Mouse (Mus musculus) C2C12 (cell line): ENCODE measurements around the gene P2ry1.

Experiments used
- CTCF ChIP-seq: IDR thresholded peaks from one replicate; pipeline ENCODE4 v1.5.1; 2011; ENCODE audit not compliant: control insufficient read depth, insufficient read depth, insufficient read length
- FOSL1 ChIP-seq: IDR thresholded peaks from one replicate; pipeline ENCODE4 v1.8.0; 2011; ENCODE audit warnings: mild to moderate bottlenecking, low read length; ENCODE audit not compliant: poor library complexity, insufficient read depth, severe bottlenecking
- MAX ChIP-seq: IDR thresholded peaks from one replicate; pipeline ENCODE4 v1.6.1; 2011; ENCODE audit warnings: mild to moderate bottlenecking, control low read depth
- MYOD1 ChIP-seq: IDR thresholded peaks from one replicate; pipeline ENCODE4 v1.6.1; 2011; ENCODE audit warnings: low read depth; ENCODE audit not compliant: control insufficient read depth, insufficient read length
- MYOG ChIP-seq: IDR thresholded peaks from one replicate; pipeline ENCODE4 v1.6.1; 2011; ENCODE audit not compliant: control insufficient read depth, insufficient read length; ENCODE audit errors: extremely low read depth
- USF1 ChIP-seq: IDR thresholded peaks from one replicate; pipeline ENCODE4 v1.6.1; 2011; ENCODE audit warnings: low read depth, mild to moderate bottlenecking, control low read depth, moderate library complexity

DNA sequence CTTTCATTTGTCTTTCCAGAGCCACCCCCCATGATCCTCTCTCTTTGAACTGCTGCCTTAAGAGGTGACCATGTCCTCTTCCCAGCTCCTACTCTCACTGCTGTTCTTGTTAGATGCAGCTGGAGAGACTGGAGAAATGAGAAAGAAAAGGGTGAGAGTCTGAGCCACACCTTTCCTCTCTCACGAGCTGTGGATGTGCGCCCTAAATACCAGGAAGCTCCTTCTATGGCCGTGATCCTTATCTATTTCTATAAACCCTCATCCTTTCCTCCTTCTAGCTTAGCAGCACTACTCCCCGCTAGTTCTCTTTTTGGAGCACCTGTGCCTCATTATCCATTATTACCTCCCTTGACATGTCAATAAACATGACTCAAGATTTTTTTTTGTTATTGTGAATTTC is 29.5 kb downstream of the P2ry1 start:
- TF ChIP-seq CTCF (no peak), MAX (no peak), USF1 (no peak), MYOD1 (no peak), FOSL1 (no peak), MYOG (no peak)
